Mouse (Mus musculus) midbrain, postnatal 0 days (tissue): ENCODE results near the gene Ankrd13b. TPM values are rescaled to one million over a fixed set of nuclear protein-coding genes. Genes with fewer than 3 reads are reported as not detected.

Source experiments
- ATAC-seq: fragments of 200-750 bp; cut with Nextera tagmentation; 2 replicates; pipeline ENCODE4 v1.8.0; 2017; ENCODE audit warnings: moderate number of reproducible peaks, mild to moderate bottlenecking, moderate TSS enrichment, moderate library complexity; ENCODE audit not compliant: low FRiP score
- DNase-seq: peaks from one replicate; pipeline ENCODE4 v3.0.0-alpha.2; 2015; ENCODE audit warnings: low spot score
- H3K27ac ChIP-seq: fragments of 300-500 bp; sonication (generic); 2 replicates; pipeline ENCODE4 v1.5.1; 2014; ENCODE audit warnings: low read depth, mild to moderate bottlenecking, low read length, mixed read lengths
- H3K27me3 ChIP-seq: fragments of 300-500 bp; sonication (generic); 2 replicates; pipeline ENCODE4 v1.6.1; 2014; ENCODE audit warnings: low read length, control low read depth, mixed read lengths; ENCODE audit not compliant: insufficient read depth
- H3K36me3 ChIP-seq: fragments of 300-500 bp; sonication (generic); 2 replicates; pipeline ENCODE4 v1.6.1; 2014; ENCODE audit warnings: low read length, control low read depth, mixed read lengths; ENCODE audit not compliant: insufficient read depth
- H3K4me1 ChIP-seq: fragments of 300-500 bp; sonication (generic); 2 replicates; pipeline ENCODE4 v1.6.1; 2014; ENCODE audit warnings: mild to moderate bottlenecking, control low read depth, antibody characterized with exemption, low read length, mixed read lengths; ENCODE audit not compliant: insufficient read depth
- H3K4me2 ChIP-seq: fragments of 300-500 bp; sonication (generic); 2 replicates; pipeline ENCODE4 v1.6.1; 2014; ENCODE audit warnings: low read depth, mild to moderate bottlenecking, low read length, mixed read lengths; ENCODE audit not compliant: poor library complexity, severe bottlenecking
- H3K4me3 ChIP-seq: fragments of 300-500 bp; sonication (generic); 2 replicates; pipeline ENCODE4 v1.5.1; 2014; ENCODE audit warnings: low read depth, mild to moderate bottlenecking, low read length, moderate library complexity
- H3K9ac ChIP-seq: fragments of 300-500 bp; sonication (generic); replicated peaks from 2 replicates; pipeline ENCODE4 v1.6.1; 2014; ENCODE audit warnings: mild to moderate bottlenecking, low read length, moderate library complexity, mixed read lengths; ENCODE audit not compliant: poor library complexity, severe bottlenecking
- H3K9me3 ChIP-seq: fragments of 300-500 bp; sonication (generic); 2 replicates; pipeline ENCODE4 v1.6.1; 2016; ENCODE audit warnings: low read length, control low read depth
- CTCF ChIP-seq: IDR thresholded peaks from 2 replicates; pipeline ENCODE4 v1.5.1; 2016; ENCODE audit warnings: antibody characterized with exemption, mild to moderate bottlenecking
- WGBS: fragments of 180-500 bp; shearing (Covaris S2); extraction: QIAGEN DNeasy Blood & Tissue Kit; methylation state at CpG from one replicate; pipeline ENCODE4 v1.1.7; 2014; 5-methylcytosine and 5-hydroxymethylcytosine counted together
- polyA plus RNA-seq: library from polyadenylated mRNA; unstranded; fragments of >200 nt; fragmentation: Nextera tagmentation; extraction: Ambion mirVana; gene quantifications from 2 replicates; pipeline ENCODE4 v1.2.1, GENCODE M21; 2015
- total RNA-seq: library from RNA; depleted of rRNA; stranded (reverse); fragments of >200 nt; gene quantifications from 2 replicates; pipeline ENCODE4 v1.2.3, GENCODE M21; 2014

Ankrd13b gene
- total and polyA plus RNA-seq, 2 experiments from 2014 or later: 43.6 to 75.5 TPM

GRCm38 (mm10) chr11:77520601-77521529 is 31.4 kb upstream of the Ankrd13b start:
- no peak for ATAC-seq
- WGBS: 41% methylated on average over 5 of the region's 5 CpGs
- peaks cover 4% of the 10 kb centered on the region; the same call in 1 of the 2 replicates for H3K27me3 ChIP-seq
- TF ChIP-seq CTCF: no peak
- no peak overlapping the region for H3K9ac ChIP-seq
- no peaks in the 10 kb centered on the region for H3K4me1 ChIP-seq
- no peak overlapping the region for H3K27ac ChIP-seq
- no peaks in the 10 kb centered on the region for H3K36me3 ChIP-seq
- H3K4me3 ChIP-seq: no peak overlapping the region
- H3K4me2 ChIP-seq: no peak overlapping the region
- no peaks in the 10 kb centered on the region for H3K9me3 ChIP-seq
- DNase-seq: no peak

GRCm38 (mm10) chr11:77519043-77519442 is 29.6 kb upstream of the Ankrd13b start, which contains the start of gene Gm10392:
Gene Gm10392, minus strand, starts transcription at chr11:77519198.
- no peak for DNase-seq
- H3K4me1 ChIP-seq: peaks cover 4% of the 10 kb centered on the region; the same call in 1 of the 2 replicates
- no peak for TF ChIP-seq CTCF

GRCm38 (mm10) chr11:77518051-77518798 is 28.7 kb upstream of the Ankrd13b start:
- H3K4me3 ChIP-seq: no peak overlapping the region
- TF ChIP-seq CTCF: no peak
- no peaks in the 10 kb centered on the region for H3K36me3 ChIP-seq
- no peak overlapping the region for H3K9ac ChIP-seq
- H3K9me3 ChIP-seq: no peaks in the 10 kb centered on the region
- H3K27ac ChIP-seq: no peak overlapping the region
- DNase-seq: no peak
- no peak for ATAC-seq
- no peak overlapping the region for H3K4me2 ChIP-seq
- H3K27me3 ChIP-seq: peaks cover 13% of the 10 kb centered on the region; the same call in 1 of the 2 replicates
- peaks cover 4% of the 10 kb centered on the region; the same call in 1 of the 2 replicates for H3K4me1 ChIP-seq
- 78% methylated on average over 27 of the region's 27 CpGs for WGBS

More at GRCm38 (mm10) chr11:77519043-77519442, 29.6 kb upstream of the Ankrd13b start, which contains the start of gene Gm10392:
- Histone ChIP-seq H3K9ac (no peak within 1 kb of the TSS), H3K27me3 (peaks cover 13% of the 10 kb centered on the region; the same call in 1 of the 2 replicates), H3K27ac (no peak within 1 kb of the TSS), H3K36me3 (no peaks in the 10 kb centered on the region), H3K4me3 (no peak within 1 kb of the TSS), H3K4me2 (no peak within 1 kb of the TSS), H3K9me3 (no peaks in the 10 kb centered on the region)
- 75% methylated on average over 5 of the region's 5 CpGs for WGBS
- ATAC-seq: no peak

GRCm38 (mm10) chr11:77516553-77517425 is 27.3 kb upstream of the Ankrd13b start:
- no peak for DNase-seq
- H3K27ac ChIP-seq: no peak overlapping the region
- H3K27me3 ChIP-seq: peaks cover 13% of the 10 kb centered on the region; the same call in 1 of the 2 replicates
- H3K4me2 ChIP-seq: no peak overlapping the region
- TF ChIP-seq CTCF: no peak
- H3K4me1 ChIP-seq: peaks cover 12% of the 10 kb centered on the region
- no peak for ATAC-seq
- no peaks in the 10 kb centered on the region for H3K9me3 ChIP-seq
- 53% methylated on average over 5 of the region's 5 CpGs for WGBS
- no peaks in the 10 kb centered on the region for H3K36me3 ChIP-seq
- H3K4me3 ChIP-seq: no peak overlapping the region
- no peak overlapping the region for H3K9ac ChIP-seq
